Mouse (Mus musculus): ENCODE results near the gene Zc3h7b.
A peak's percentile ranks its signal among the peaks of the same experiment; 100 is the strongest.
"Not testable (repeated sequence)": the region's sequence is repeated elsewhere in the genome, so short reads cannot be mapped to it uniquely, and the experiment has no call there.

The Zc3h7b gene

GRCm38 (mm10) chr15:81739296-81739695 is 5.6 kb upstream of the Zc3h7b start:
- DNase-seq (ENCODE audit: low spot score in 2 of 2) = no peak

DNA sequence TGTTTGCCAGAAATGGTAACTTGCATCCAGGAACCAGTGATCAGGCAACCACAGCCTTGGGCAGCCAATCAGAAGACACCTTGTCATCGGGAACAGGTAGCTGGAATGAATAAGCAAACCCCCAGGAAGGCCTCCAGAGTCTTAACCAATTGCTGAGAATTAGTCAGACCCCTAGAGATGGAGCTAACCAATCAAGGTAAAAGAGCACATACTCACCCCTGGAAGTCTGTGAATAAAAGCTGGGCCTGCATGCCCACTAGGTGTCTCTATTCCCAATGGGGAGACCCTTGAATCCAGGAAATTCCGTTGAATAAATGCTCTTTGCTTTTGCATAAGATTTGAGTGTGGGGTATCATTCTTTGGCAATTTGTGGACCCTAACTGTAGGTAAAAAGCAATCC is 4.9 kb upstream of the Zc3h7b start:
- no peak for DNase-seq (ENCODE audit: low spot score in 2 of 2)

- DNase-seq (ENCODE audit: low spot score in 2 of 2) = not testable (repeated sequence)
Measured at GRCm38 (mm10) chr15:81742368-81742767, 2.5 kb upstream of the Zc3h7b start.

DNA sequence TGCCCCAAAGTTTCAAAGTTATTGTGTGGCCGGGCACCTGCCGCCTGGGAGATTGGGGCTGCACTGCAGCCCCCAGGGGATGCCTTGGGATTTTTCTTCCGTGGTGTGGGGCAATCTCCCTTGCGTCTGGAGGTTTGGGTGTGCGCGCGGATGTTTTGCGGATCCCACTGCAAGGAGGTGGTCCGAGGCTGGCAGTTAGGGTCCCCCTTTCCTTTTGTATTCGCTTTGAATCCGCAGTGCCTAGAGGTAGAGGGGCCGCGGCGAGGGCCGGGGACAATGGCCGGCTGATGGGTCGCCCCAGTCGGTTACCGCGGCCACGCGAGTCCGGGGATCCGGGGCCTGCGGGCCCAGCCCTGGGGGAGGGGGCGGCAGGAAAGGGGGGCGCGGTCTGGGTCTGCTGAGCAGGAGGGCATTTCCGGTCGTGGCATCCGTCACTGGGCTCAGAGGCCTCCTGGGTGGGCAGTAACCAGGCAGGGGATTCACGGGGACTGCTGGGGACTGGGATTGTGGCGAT is 801 bp downstream of the Zc3h7b start:
- peak; percentile 37 for DNase-seq (ENCODE audit: low spot score in 2 of 2)

DNA sequence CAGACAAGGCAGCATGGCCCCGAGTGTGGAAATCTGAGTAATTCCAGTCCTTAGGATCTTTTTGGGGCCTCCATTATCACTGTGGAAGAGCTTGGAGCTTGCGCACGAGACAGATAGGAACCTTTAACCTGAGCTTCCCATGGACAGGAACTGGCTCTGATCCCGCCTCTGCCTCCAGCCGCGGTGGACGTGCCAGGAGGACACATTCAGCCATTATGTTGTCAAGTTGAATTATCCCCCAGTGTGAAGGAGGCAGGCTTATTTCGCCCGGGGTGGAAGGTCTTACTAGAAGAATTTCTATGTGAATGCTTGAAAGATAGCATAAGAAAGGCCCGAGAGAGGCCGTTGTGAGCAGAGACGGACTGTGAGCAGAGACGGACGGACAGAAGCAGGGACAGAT is 4.9 kb downstream of the Zc3h7b start:
- DNase-seq (ENCODE audit: low spot score in 2 of 2) = no peak

DNA sequence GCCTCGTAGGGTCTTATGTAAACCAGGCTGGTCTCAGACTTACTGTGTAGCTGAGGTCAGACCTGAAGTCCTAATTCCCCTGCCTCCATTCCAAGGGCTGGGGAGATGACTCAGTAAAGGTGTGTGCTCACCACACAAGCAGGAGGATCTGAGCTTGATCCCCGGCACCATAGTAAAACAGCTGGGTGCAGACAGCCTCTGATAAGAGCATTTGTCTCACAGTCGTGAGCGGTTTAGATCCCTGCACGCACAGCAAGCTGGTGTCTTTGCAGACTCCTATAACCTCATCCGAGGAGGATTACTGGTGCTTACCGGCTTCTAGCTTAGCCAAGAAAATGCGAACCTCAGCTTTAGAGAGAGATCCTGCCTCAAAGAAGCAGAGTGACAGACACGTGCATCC is 8.8 kb downstream of the Zc3h7b start:
- DNase-seq (ENCODE audit: low spot score in 2 of 2) = no peak

- DNase-seq (ENCODE audit: low spot score in 2 of 2) = no peak
Measured at GRCm38 (mm10) chr15:81758701-81759100, 13.8 kb downstream of the Zc3h7b start.

DNA sequence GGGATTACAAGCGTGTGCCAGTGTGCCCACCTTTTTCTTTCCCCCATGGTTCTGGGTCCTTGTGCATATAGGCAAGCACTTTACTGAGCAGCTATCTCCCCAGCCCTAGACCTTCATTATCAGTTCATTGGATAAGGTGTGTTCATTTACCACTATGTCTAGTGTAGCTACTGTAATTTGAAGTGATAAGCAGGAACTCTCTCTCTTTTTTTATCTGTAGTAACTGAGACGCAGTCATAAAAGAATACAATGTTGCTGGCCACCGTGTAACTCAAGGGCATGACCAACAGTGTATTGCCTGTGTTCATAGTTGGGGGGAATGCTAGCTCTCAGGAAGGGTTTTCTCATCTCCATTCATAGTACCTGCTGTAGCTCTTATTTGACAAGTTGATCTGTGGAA is 14.7 kb downstream of the Zc3h7b start:
- DNase-seq (ENCODE audit: low spot score in 2 of 2) = no peak

DNA sequence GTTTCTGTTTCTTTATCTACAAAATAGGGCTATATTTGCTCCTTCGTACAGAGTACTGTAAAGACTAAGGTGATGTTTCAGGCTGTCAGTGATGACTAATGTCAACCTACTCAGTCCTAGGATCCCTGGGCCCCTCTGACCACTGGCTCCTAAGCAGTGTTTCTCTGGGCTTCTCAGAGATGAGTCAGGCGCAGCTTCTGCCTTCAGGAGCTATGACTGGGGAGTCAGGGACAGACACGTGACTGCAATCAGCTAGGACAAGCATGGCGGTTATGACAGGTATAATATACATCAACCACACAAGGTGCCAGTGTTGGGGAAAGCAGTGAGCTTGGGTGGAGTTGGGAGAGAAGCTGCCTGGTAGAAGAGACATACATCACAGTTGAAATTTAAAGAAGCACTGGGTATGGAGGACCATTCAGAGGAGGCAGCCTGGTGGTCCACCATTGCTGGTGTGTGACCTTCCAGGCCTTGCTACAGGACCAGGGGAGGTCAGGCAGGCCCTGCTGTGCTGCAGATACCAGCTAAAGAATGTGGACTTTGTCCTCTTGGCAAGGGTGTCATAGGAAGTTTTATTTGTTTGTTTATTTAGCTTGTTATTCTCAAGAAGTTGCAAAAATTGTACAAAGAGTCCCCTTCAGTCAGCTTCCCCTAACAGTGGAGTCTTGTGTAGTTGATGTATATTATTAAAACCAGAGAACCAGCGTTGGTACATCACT is 15.7 kb downstream of the Zc3h7b start:
- no peak for DNase-seq (ENCODE audit: low spot score in 2 of 2)

DNA sequence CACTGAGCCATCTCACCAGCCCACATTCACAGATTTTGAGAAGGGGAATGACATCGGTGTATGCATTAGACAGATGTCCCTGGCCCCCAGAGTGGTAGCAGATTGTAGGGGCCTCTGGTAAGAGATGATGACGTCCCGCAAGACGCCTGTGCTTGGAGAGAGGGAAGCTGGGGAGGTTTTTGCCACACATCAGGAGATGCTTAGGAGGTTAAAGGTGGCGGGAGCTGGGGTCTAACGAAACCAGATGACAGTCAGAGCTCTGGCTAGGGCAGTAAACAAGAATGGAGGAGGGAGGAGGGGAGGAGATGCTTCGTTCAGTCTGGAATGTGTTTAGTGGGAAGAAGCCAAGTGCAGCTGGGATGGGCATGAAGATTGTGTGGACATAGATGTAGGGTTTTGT is 16.5 kb downstream of the Zc3h7b start:
- no peak for DNase-seq (ENCODE audit: low spot score in 2 of 2)

- DNase-seq (ENCODE audit: low spot score in 2 of 2) = no peak
Measured at GRCm38 (mm10) chr15:81761959-81762358, 17.1 kb downstream of the Zc3h7b start.

DNA sequence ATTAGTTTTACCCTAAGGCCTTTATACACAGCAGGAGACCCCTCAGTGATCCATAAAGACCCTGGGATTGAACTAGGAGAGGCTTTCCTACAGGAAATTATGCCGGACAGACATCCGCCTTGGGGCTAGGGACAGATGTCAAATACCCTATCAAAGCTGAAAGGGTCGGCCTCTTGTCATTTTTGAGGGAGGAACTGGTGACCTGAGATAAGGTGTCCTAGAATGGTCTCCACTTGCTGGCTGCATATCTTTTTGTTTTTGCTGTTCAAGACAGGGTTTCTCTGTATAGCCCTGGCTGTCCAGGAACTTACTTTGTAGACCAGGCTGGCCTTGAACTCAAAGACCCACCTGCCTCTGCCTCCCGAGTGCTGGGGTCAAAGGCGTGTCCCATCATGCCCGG is 19.7 kb downstream of the Zc3h7b start:
- no peak for DNase-seq (ENCODE audit: low spot score in 2 of 2)

GRCm38 (mm10) chr15:81765651-81766050 is 20.8 kb downstream of the Zc3h7b start:
- DNase-seq (ENCODE audit: low spot score in 2 of 2) = no peak

DNA sequence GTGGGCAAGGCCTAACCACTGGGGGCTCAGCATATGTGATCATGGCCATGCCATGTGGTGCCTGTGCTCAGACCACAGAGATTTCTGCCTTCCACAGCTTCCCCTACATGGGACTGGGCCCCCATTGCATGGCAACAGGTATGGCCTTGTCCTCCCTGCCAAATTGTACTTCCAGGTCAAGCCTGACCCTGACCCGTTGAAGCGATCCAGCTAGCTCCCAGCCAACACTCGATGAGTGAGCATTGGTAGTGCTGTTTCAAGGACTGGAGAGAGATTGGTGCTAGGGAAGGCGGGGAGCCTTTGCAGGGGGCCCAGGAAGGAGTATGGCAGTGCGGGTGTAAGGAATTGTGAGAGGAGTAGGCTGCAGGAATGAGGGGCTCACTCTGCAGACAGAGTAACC is 21.6 kb downstream of the Zc3h7b start:
- DNase-seq (ENCODE audit: low spot score in 2 of 2) = no peak

- no peak for DNase-seq (ENCODE audit: low spot score in 2 of 2)
Measured at GRCm38 (mm10) chr15:81769037-81769436, 24.2 kb downstream of the Zc3h7b start.

GRCm38 (mm10) chr15:81772431-81773120 is 27.7 kb downstream of the Zc3h7b start:
- DNase-seq (ENCODE audit: low spot score in 2 of 2) = no peak

GRCm38 (mm10) chr15:81774505-81775171 is 29.8 kb downstream of the Zc3h7b start:
- DNase-seq (ENCODE audit: low spot score in 2 of 2) = no peak

DNA sequence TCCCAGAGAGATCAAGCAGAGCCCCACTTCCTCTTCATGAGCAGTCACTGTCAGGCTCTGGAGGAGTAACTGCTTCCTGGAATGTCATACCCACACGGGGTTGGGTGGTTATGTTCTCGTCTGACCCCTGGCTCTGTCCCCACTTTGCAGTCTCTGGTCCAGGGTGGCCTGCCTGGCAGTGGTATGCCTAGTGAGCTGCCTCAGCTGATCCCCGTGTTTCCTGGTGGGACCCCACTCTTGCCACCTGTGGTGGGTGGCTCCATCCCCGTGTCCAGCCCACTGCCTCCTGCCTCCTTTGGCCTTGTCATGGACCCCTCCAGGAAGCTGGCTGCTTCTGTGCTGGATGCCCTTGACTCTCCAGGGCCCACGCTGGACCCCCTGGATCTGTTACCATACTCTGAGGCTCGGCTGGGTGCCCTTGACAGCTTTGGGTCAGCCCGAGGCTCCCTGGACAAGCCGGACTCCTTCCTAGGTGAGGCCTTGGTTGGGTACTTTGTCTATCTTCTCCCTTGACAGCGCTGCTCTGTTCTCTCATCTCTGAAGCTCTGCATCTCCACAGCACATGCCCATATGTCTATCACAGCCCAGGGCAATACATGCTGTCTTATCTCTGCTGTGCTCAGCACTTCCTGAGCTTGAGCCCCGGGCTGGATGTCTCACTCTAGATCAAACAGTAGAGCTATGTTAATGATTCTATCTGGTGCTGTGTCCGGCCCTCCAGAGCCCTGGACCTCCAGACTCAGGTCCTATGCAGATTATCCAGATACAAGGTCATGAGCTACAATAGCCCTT is 32.0 kb downstream of the Zc3h7b start:
- no peak for DNase-seq (ENCODE audit: low spot score in 2 of 2)

DNA sequence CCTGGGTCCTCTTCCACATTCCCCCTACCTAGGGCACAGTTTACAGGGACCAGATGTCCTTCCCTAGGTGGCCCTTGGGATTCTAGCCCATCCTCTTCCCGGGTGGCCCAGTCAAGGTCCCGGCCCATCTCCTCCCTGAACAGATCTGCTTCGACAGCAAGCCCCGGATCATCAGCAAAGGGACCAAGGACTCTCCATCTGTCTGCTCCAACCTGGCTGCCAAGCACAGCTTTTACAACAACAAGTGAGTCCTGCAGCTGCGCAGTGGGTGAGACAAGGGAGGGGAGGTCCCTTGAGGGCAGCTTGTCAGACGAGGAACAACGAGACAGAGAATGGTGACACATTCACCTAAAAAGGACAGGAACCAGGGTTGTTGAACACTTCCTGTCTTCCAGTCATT is 37.0 kb downstream of the Zc3h7b start:
- no peak for DNase-seq (ENCODE audit: low spot score in 2 of 2)

- no peak for DNase-seq (ENCODE audit: low spot score in 2 of 2)
Measured at GRCm38 (mm10) chr15:81784762-81785161, 39.9 kb downstream of the Zc3h7b start.

DNA sequence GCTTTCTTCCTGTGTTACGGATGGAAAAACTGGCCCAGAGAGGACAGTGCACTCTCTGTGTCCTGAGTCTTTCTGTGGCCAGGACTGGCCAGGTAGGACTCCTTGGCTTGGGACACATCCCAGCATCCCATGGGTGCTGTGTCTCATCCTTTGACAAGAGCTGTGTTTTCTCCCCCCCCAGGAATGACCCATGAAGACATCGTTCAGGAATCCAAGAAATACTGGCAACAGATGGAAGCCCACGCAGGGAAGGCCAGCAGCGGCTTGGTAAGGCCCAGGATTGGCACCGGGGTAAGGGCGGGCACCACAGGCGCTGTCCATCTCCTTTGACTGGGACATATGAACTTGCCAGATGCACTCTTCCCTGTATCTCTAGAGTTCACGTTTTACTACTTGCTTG is 40.8 kb downstream of the Zc3h7b start:
- DNase-seq (ENCODE audit: low spot score in 2 of 2) = no peak

- DNase-seq (ENCODE audit: low spot score in 2 of 2) = no peak
Measured at GRCm38 (mm10) chr15:81787525-81787924, 42.7 kb downstream of the Zc3h7b start.

All from right cerebral cortex, adult 2 months (tissue).